Mouse (Mus musculus) Muller cell, postnatal 12 days (primary cell): ENCODE measurements around the gene Spa17.

Experiments used
- DNase-seq: peaks from one replicate; pipeline ENCODE4 v3.0.0-alpha.2; 2015; ENCODE audit errors: inconsistent ontology term

Spa17 gene

GRCm38 (mm10) chr9:37563805-37564204, 49.7 kb downstream of the Spa17 start:
- DNase-seq, result no peak

GRCm38 (mm10) chr9:37560617-37561016, 52.9 kb downstream of the Spa17 start:
- DNase-seq, result no peak

GRCm38 (mm10) chr9:37556366-37556765, 57.2 kb downstream of the Spa17 start:
- no peak for DNase-seq

GRCm38 (mm10) chr9:37554838-37555748, 58.4 kb downstream of the Spa17 start, which contains the start of gene Siae:
Siae (plus strand) TSS chr9:37555698.
- DNase-seq, result no peak

- DNase-seq, result no peak
Measured at GRCm38 (mm10) chr9:37554279-37554678, 59.2 kb downstream of the Spa17 start.
